Mouse (Mus musculus) ES-CJ7 (cell line): ENCODE measurements around the gene Dgkq.

Source experiments
- DNase-seq: peaks from one replicate; pipeline ENCODE4 v3.0.0; 2011; ENCODE audit warnings: low read depth, low spot score

Gene Dgkq

GRCm38 (mm10) chr5:108602537-108602936 lies 66.9 kb downstream of the Dgkq start:
- DNase-seq: no peak

DNA sequence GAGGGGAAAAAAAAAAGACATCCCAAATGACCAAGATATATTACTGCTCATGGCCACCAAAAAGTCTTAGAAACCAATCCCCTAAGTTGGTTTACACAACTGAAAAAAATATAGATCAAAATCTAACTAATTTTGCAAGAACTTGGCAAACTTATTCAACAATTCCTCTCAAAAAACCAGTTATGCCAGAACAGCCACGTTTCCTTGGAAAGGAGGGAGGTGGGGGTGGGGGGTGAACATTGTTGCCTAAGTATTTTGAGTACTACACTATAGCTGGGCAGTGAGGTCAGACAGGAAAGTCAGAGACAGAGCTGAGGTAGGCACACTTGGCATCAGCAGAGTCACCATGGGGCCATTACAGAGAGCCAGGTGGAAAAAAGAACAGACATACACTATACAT lies 69.5 kb downstream of the Dgkq start:
- DNase-seq: no peak
